Mouse (Mus musculus): Measurements from ENCODE around the gene Fntb.
"Not testable (repeated sequence)": the region's sequence is repeated elsewhere in the genome, so short reads cannot be mapped to it uniquely, and the experiment has no call there.

Fntb gene

DNA sequence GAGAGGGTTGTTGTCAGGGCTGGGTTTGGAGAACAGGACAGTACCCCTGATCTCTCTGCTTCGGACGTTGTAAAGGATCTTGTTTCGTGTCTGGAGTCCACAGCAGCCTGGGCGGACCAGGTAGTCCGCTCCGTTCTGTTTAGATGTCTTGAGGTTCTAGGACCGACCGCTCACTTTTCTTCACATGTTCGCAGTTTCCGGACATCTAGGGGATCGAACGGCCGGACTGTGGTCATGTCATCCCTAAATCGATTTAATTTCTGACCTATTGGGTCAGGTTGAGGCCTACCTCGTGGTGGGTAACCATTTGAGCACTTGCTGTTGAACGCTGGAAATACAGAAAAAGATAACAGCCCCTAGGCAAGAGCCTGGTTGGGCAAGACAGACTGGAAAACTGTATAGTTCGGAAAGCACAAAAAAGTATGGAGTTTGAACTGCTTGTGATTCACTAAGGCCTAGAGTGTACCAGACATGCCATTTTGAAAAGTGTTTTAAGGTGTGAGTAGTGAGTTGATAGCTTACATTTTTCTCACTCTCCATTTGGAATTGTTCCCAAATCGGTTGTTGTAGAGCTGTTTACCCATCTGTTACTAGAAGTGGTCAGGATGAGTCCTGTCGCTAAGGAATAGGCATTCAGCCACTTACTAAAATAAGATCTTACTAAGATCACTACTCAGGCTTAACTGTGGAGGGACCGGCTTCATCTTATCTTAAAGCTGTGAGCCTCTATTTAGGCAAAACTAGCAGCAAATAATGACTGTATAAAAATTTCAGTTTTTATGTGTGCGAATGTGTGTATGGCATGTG is 72.7 kb downstream of the Fntb start:
- DNase-seq: no peak

GRCm38 (mm10) chr12:76839298-76839697 is 73.9 kb downstream of the Fntb start:
- no peak for DNase-seq

DNA sequence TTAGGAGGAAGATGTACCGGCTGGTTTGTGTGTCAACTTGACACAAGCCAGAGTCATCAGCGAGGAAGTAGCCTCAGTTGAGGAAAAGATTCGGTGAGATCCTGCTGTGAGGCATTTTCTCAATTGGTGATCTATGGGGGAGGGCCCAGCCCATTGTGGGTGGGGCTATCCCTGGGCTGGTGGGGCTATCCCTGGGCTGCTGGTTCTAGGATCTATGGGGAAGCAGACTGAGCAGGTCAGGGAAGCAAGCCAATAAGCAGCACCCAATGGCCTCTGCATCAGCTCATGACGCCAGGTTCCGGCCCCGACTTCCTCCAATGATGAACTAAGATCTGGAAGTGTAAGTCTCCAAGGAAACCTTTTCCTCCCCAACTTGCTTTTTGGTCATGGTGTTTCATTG is 74.7 kb downstream of the Fntb start:
- DNase-seq: no peak

GRCm38 (mm10) chr12:76844346-76845061 is 79.1 kb downstream of the Fntb start:
- DNase-seq: no peak

- no peak for DNase-seq
Observed at GRCm38 (mm10) chr12:76852419-76852818, 87.0 kb downstream of the Fntb start.

DNA sequence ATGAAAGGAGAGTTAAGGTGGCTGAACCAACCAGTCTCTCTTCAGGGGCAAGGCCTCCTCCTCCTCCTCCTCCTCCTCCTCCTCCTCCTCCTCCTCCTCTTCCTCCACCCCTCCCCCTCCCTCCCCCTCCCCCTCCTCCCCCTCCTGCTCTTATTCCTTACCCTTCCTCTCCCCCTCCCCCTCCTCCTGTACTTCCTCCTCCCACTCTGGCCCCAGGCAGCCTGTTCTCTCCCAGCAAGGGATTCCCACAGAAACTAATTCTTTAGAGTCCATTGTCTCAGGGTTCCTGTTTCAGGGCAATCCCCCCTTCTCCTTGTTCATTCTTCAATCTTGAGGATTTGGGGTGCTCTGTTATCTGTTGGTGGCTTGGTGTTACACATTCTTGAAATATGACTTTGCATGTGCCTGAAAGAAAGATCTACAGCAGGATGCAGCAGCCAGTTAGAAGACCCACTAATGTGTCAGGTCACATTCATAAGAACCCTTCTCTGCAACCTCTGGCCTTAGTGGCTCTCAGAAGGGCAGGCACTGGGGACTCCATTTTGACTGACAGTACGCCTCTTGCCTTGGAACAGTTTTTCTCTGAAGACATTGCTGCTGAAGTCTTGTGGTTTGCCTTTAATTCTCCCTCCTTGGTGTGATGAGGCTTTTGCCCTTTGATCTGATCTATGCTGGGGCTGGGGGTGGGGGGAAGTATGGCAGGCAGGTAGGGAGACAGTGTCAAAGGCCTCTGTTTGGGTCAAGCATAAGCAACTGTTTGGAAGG is 88.2 kb downstream of the Fntb start:
- no peak for DNase-seq

GRCm38 (mm10) chr12:76857087-76857486 is 91.7 kb downstream of the Fntb start:
- no peak for DNase-seq

GRCm38 (mm10) chr12:76858788-76859187 is 93.4 kb downstream of the Fntb start:
- not testable (repeated sequence) for DNase-seq

DNA sequence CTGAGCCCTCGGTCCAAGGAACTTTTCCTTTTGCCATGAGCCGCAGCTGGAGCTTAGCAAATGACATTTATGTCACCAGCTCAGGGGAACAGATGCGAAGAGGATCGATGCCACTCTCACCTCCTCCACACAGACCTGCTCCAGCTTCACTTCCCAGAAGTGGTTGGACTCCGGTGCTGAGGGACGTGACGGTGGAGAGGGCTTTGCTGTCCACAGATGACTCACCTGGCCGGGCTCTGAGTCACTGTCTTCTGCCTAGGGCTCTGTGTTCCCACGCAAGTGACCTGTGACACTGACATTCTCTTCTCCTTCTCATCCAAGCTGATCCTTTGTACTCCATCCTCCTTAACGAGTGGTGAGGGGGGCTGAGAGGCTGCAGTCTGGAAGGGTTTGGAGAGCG is 98.3 kb downstream of the Fntb start:
- no peak for DNase-seq

DNA sequence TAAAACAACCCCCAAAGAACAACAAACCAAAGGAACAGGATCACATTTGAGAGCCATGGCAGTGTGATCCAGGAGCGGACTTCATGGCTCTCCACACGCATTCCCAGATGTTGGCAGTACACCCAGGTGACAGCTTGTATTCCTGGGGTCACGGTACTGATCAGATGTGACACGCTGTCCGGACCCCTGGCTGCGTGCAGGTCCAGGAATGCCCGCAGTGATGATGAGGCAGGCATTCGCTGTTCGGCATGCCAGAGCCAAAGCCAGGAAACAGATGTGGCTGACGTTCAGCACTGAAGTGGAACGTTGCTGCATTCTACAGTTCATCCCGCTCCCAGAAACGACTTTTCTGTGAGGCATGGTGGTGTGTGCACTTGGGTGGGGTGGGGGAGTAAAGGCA is 99.9 kb downstream of the Fntb start:
- no peak for DNase-seq

DNA sequence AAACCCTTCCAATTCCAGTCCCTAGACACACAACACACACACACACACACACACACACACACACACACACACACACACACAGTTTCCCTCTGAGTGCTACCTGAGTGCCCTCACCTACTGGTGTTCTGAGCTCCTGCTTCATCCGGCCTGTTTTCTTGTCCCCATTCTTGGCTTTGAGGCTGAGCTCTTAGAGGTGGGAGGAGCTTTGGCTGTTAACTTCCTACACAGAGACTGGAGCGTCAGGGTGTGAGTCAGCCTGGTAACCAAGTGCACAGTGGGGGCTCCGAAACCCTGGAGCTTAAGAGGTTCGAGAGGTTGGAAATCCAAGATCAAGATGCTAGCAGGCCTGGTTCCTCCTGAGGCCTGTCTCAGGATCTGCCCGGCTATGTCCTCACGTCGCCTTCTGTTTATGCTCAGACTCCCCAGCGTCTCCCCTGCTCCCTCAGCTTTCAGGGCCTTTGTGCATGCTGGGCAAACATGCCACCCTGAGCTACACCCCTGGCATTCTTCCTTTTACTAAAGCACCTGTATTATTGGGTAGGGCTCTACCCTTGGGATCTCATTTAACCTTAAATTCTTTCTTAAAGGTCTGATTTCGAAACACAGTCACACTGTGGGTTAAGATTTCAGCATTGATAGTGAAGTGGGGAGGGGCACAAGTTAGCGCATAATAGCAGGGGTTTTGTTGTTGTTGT is 102.3 kb downstream of the Fntb start:
- DNase-seq: peak; percentile 60

GRCm38 (mm10) chr12:76868463-76869198 is 103.2 kb downstream of the Fntb start:
- DNase-seq: no peak

GRCm38 (mm10) chr12:76869561-76869960 is 104.2 kb downstream of the Fntb start:
- no peak for DNase-seq

- no peak for DNase-seq
Observed at GRCm38 (mm10) chr12:76872767-76873316, 107.5 kb downstream of the Fntb start.

DNA sequence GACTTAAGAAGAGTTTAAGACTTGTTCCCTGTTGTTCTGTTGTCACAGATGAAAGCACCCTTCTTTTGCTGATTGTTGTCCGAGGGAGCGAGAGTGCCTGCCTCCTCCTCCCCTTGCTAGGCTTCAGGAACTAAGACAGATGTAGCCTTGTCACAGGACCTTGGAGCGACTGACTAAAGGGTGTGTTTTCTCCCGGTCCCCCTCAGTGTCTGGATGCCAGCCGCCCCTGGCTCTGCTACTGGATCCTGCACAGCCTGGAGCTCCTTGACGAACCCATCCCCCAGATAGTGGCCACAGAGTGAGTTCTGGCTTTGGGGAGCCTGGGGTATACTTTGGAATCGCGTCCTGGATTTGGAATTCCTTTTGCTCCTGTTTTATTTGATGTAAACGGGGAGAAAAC is 109.4 kb downstream of the Fntb start:
- DNase-seq: no peak

- peak; percentile 82 for DNase-seq
Observed at GRCm38 (mm10) chr12:76879242-76879641, 113.9 kb downstream of the Fntb start.

- no peak for DNase-seq
Observed at GRCm38 (mm10) chr12:76880131-76880530, 114.7 kb downstream of the Fntb start.

DNA sequence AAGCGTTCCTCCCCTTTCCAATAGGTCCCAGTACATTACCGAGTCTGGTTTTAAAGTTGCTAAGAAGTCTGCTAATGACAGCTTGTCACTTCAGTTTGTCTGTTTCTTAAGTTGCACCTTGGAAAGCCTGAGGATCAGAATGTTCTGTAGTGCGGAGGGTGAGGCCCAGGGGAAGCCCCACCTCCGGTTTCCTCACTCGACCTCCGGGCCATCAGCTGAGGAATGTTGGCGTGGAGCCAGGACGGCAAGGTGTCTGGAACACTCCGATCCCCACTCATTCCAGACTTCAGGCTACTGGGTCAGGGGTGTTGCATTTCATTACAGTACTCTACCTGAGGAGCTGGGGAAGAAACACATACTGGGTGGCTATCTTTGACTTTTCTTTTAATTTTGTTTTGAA is 118.4 kb downstream of the Fntb start:
- DNase-seq: peak; percentile 92

DNA sequence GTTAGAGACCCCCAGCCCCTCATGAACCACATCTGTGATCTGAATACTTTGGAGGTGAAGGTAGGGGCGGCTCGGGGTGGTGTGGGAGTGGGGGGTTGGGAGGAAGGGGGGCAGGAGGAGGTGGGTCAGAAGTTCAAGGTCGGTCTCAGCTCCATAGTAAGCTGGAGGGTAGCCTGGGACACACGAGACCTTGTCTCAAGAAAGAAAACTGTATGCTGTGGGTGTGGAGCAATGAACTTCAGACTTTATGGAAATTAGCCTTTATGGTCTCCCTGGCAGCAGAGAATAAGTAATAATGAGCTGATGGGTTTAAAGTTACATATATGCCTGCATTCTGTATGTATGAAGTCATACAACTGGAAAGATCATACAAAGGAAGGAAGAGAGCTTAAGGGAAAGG is 119.7 kb downstream of the Fntb start:
- DNase-seq: no peak

DNA sequence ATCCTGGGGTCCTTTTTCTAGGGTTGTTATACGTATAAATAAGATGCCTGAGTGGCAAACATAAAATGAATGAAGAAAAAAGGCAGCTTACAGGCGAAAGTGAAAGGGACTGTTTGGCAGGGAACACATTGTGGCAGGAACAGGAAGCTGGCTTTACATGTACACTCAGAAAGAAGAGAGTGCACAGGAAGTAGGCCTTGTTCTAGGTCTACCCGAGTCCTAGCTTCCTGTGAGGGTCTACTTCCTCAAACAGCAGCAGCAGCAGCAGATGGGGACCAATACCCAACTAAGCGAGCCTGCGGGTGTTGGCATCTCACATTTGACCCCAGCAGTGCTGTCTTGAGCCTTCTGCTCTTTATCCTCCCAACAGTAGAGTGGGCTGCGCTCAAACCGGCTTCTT is 121.4 kb downstream of the Fntb start:
- DNase-seq: no peak

DNA sequence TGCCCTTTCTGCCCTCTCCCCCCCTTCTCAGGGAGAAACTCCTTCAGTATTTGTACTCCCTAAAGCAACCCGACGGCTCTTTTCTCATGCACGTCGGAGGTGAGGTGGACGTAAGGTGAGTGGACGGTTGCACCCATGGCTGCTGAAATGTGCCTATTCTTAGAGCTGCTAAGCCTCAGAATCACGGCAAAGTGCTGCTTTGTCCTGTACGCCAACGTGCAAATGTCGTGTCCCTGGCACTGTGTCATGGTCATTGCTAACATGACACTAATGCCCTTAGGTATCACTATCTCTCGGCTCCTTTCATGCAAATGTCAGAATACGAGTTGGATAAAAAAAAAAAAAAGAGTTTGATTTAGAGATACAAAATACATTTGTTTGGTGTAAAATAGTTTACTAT is 122.6 kb downstream of the Fntb start:
- DNase-seq: no peak

Data from lung, postnatal 10 days (tissue).